7 mouse cellular contexts compared by ENCODE assay signal in the genomic region with DNA sequence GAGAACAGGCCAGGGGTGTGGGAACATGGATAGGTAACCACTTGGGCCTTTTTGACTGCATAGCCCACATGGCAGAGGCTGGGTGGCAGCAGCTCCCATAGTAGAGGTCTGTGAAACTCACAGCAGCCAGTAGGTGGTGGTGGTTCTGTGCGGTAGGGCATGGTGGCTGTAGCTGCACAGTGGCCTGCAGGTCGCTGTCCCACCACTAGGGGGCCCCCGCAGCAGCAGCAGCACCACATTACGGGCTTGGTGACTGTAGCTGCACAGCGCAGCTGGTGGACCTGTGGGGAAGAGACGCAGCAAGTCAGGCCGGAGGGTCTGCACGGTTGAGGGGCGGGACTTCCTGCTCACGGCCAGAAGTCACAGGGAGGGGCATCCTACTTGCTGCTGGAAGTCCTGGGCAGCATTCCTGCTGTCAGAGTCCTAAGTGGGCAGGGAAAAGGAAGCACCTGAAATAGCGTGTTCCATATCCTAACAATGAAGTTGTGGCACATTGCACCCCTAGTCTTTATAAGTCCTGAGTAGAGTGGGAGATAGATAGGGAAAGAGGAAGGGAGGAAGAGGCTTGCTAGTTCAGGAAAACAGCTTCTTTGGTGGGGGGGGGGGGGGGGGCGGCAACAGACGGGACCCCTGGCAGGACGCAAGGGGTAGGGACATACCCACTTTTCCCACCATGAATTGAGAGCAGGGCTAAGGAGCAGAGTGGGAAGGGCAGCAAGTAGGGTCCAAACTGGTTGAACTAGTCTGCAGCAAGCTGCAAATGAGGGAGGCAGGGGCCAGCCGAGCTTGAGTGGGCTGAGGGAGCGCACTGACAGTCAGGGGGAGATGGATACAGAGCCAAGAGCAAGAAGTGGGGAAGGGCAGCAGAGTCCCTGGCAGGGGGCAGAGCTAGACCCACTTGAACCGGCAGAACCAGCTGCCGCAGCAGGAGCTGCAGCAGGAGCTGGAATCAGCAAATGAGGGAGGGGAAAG.
A peak's percentile ranks its signal among the peaks of the same experiment; 100 is the strongest.
DNase-seq lines count a peak whose midpoint lies in the region; ATAC-seq and TF ChIP-seq lines count a peak whose summit lies in the region.

No protein-coding gene starts in this region.

- H3K9ac ChIP-seq in embryonic facial prominence, embryonic 12.5 days, result peak overlapping the region; percentile 36; the same call in 1 of the 2 replicates
- H3K9ac ChIP-seq in limb, embryonic 11.5 days (ENCODE audit: low read length), result no peak overlapping the region
- peak overlapping the region; percentile 29; the same call in 1 of the 2 replicates for H3K9ac ChIP-seq in midbrain, embryonic 15.5 days

- TF ChIP-seq POLR2A in spleen, adult 2 months (IDR thresholded peaks at IDR 0.05; ENCODE audit: low read depth, low read length), result no peak

- no peaks in the 10 kb centered on the region for H3K27me3 ChIP-seq in embryonic facial prominence, embryonic 12.5 days
- H3K27me3 ChIP-seq in limb, embryonic 11.5 days (ENCODE audit: control insufficient read depth, insufficient read depth, low read length), result no peaks in the 10 kb centered on the region
- H3K27me3 ChIP-seq in midbrain, embryonic 15.5 days (replicated peaks), result no peaks in the 10 kb centered on the region
- no peaks in the 10 kb centered on the region for H3K27me3 ChIP-seq in spleen, adult 2 months (ENCODE audit: control insufficient read depth, insufficient read depth, low read length)

- DNase-seq in adrenal gland, postnatal 25 days, result peak; percentile 89
- DNase-seq in heart, adult 11 months, result peak; percentile 98
- peak; percentile 90 for DNase-seq in kidney, adult 18-20 months
- DNase-seq in limb, embryonic 11.5 days (ENCODE audit: low spot score), result peak; percentile 93
- DNase-seq in spleen, adult 2 months (ENCODE audit: low read depth in 1 of 2, low spot score in 2 of 2), result peak; percentile 58 to 83

- H3K9me3 ChIP-seq in embryonic facial prominence, embryonic 12.5 days, result no peaks in the 10 kb centered on the region
- no peaks in the 10 kb centered on the region for H3K9me3 ChIP-seq in limb, embryonic 11.5 days (ENCODE audit: control insufficient read depth, low read length)
- no peaks in the 10 kb centered on the region for H3K9me3 ChIP-seq in midbrain, embryonic 15.5 days

- TF ChIP-seq CTCF in spleen, adult 2 months (IDR thresholded peaks at IDR 0.05; ENCODE audit: extremely low read depth, insufficient read depth, insufficient read length, insufficient replicate concordance), result peak; percentile 87

- WGBS in embryonic facial prominence, embryonic 12.5 days, result 17% methylated on average over 17 of the region's 18 CpGs
- WGBS in limb, embryonic 11.5 days, result 19% methylated on average over 16 of the region's 18 CpGs
- 22% methylated on average over 18 of the region's 18 CpGs for WGBS in midbrain, embryonic 15.5 days
- 32% methylated on average over 18 of the region's 18 CpGs for WGBS in spleen, adult 2 months

- peak overlapping the region; percentile 55 for H3K4me2 ChIP-seq in embryonic facial prominence, embryonic 12.5 days (replicated peaks)
- H3K4me2 ChIP-seq in limb, embryonic 11.5 days (ENCODE audit: low read depth, severe bottlenecking), result peak overlapping the region; percentile 53
- H3K4me2 ChIP-seq in midbrain, embryonic 15.5 days, result peak overlapping the region; percentile 55

- H3K4me1 ChIP-seq in embryonic facial prominence, embryonic 12.5 days, result no peaks in the 10 kb centered on the region
- no peaks in the 10 kb centered on the region for H3K4me1 ChIP-seq in limb, embryonic 11.5 days (ENCODE audit: control insufficient read depth, insufficient read depth, low read length)
- no peaks in the 10 kb centered on the region for H3K4me1 ChIP-seq in midbrain, embryonic 15.5 days
- no peaks in the 10 kb centered on the region for H3K4me1 ChIP-seq in spleen, adult 2 months (ENCODE audit: control insufficient read depth, insufficient read depth, insufficient read length)

- H3K36me3 ChIP-seq in embryonic facial prominence, embryonic 12.5 days, result no peaks in the 10 kb centered on the region
- H3K36me3 ChIP-seq in limb, embryonic 11.5 days (ENCODE audit: control insufficient read depth, insufficient read depth, low read length), result no peaks in the 10 kb centered on the region
- no peaks in the 10 kb centered on the region for H3K36me3 ChIP-seq in midbrain, embryonic 15.5 days (replicated peaks)
- H3K36me3 ChIP-seq in spleen, adult 2 months (ENCODE audit: control insufficient read depth, insufficient read depth, low read length), result no peaks in the 10 kb centered on the region

- H3K27ac ChIP-seq in embryonic facial prominence, embryonic 12.5 days, result no peak overlapping the region
- no peak overlapping the region for H3K27ac ChIP-seq in limb, embryonic 11.5 days (replicated peaks; ENCODE audit: low read depth, low read length)
- no peak overlapping the region for H3K27ac ChIP-seq in midbrain, embryonic 15.5 days
- H3K27ac ChIP-seq in spleen, adult 2 months (ENCODE audit: insufficient read depth, low read length), result no peak overlapping the region

- ATAC-seq in embryonic facial prominence, embryonic 12.5 days (ENCODE audit: insufficient number of reproducible peaks, insufficient read depth, low FRiP score, low TSS enrichment), result peak; percentile 100
- peak; percentile 99 for ATAC-seq in limb, embryonic 11.5 days (ENCODE audit: insufficient number of reproducible peaks, low FRiP score, low TSS enrichment, low read depth)
- ATAC-seq in midbrain, embryonic 15.5 days (replicated peaks), result peak; percentile 99

- peak overlapping the region; percentile 39 for H3K4me3 ChIP-seq in embryonic facial prominence, embryonic 12.5 days
- H3K4me3 ChIP-seq in limb, embryonic 11.5 days (ENCODE audit: low read depth, low read length), result peak overlapping the region; percentile 26
- H3K4me3 ChIP-seq in midbrain, embryonic 15.5 days, result peak overlapping the region; percentile 36
- peak overlapping the region; percentile 44 for H3K4me3 ChIP-seq in spleen, adult 2 months (ENCODE audit: extremely low read depth, insufficient read depth, insufficient read length)
